Mouse (Mus musculus): ENCODE measurements at regions not wholly inside any gene's neighbourhood (a gene's known extent, or its start where the extent isn't known, plus 50 kb on each side); places are given as distances from the start of the nearest gene placed in this dataset.

DNA sequence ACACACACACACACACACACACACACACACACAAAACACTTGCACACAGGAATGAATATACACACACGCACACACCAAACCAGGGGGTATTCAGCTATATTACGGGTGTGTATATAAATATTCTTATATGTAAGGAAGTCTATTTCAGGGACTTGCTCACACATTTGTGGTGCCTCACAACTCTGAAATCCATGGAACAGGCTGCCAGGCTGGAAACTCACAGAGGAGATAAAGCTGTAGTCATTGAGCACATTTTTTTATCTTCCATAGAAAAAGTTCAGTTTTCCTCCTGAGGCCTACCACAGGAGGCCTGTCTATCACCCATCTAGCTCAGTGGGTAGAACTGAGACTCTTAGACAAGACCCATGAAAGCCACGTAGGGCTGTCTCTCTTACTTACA, 83.8 kb downstream of the Ier5 start:
- no peak for TF ChIP-seq CTCF (IDR thresholded peaks at IDR 0.05)
- Histone ChIP-seq H3K4me3 (no peak overlapping the region), H3K27ac (no peak overlapping the region)
- DNase-seq = no peak
- intact Hi-C loops (cut with DNase I) = no loop called here

DNA sequence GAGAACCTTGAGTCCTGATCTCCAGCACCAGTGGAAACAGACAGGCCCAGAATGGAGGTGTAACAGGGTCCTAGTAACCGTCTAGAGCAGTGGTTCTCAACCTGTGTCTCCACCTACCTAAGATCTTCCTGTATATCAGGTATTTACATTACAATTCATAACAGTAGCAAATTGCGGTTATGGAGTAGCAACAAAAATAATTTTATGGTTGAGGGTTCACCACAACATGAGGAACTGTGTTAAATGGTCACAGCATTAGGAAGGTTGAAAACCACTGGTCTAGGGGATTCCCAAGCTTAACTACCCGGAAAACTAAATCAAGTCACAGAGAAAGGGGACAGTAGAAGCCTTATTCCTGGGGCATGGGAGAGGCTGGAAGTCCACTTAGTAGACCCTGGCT, 84.5 kb downstream of the Ier5 start:
- intact Hi-C loops (cut with DNase I) = no loop called here
- H3K27ac ChIP-seq = no peak overlapping the region
- H3K4me3 ChIP-seq = no peak overlapping the region
- no peak for DNase-seq
- no peak for TF ChIP-seq CTCF (IDR thresholded peaks at IDR 0.05)

DNA sequence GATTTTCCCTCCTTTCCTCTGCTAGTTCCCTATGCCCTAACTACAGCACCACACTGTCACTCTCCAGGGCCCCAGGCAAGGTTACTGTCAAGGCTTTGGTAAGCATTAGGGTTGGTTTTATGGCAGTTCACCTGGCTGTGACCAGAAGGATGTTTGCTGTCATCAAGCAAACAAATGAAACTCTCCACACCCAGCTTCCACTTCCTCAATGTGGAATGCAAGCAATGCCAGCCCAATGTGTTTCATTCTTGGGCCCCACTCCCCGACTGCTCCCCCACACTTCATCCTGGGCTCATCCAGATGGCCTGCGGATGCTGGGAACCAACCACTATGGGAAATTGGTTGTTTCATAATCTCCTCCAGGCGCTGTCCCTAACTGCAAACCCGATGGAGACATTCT, 85.7 kb downstream of the Ier5 start:
- Histone ChIP-seq H3K27ac (no peak overlapping the region), H3K4me3 (no peak overlapping the region)
- no peak for DNase-seq
- intact Hi-C loops (cut with DNase I) = no loop called here
- no peak for TF ChIP-seq CTCF (IDR thresholded peaks at IDR 0.05)

DNA sequence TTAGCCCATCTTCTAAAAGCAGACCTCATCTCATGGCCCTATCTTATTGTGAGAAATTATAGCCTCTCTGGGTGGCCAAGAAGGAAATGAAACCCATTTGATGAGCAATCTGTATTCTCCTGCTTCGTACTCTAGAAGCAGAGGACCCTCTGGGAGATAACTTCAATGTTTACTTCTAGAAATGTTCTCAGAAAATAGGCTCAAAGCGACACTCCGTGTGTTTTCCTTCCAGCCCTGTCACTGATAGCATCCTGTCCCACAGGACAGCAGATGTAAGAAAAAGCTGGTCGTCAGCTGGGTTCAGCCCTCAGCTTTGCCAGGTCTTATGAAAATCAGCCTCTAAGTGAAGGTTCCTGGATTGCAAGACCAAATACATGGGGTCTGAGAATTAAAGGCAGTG, 86.1 kb downstream of the Ier5 start:
- H3K4me3 ChIP-seq = no peak overlapping the region
- TF ChIP-seq CTCF (IDR thresholded peaks at IDR 0.05) = no peak
- DNase-seq = no peak
- intact Hi-C loops (cut with DNase I) = no loop called here
- no peak overlapping the region for H3K27ac ChIP-seq

DNA sequence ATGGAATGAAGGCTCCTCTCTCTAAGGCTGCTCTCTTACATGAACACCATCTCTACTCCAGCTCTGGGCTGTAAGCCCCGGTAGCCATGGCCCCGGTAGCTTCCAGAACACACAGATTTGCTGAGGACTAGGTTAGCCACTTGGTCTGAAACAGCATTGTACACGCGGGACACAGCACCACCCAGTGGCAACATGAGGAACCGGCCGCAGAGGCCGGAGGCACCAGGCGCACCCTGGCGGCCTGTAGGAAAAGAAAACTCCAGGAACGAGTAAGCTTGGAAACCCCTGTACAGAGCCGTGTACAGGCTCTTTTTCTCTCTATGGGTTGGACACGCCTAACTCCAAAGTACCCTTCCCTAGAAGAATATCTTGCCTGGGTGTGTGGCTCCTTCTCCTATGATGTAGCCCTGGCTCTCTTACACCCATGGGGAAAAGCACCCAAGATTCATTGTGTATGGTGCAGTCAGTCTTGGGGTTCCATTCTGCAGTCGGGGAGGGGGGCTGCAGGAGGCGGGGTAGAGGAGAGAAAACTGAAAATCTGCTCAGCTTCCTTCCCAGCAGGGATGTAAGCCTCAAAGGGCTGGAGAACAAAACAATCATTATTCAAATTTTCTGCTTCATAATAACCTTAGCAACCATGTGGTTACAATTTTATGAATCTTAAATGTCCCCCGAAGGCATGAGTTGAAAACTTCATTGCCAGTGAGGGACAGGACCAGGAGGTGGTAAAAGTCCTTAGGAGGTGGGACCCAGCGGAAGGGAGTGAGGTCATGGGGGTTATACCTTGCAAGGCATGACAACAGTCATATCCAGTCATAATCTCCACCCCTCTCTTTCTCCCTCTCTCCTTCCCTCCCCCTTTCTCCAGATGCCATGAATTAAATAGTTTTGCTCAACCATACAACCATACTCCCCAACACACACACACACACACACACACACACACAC, 92.6 kb downstream of the Ier5 start:
- Histone ChIP-seq H3K4me3 (no peak overlapping the region), H3K27ac (no peak overlapping the region)
- intact Hi-C loops (cut with DNase I) = loop anchor here (1.0 to 2.0 kb wide), 2 partner anchors 46 to 221 kb away; no protein-coding TSS in a partner anchor
- no peak for TF ChIP-seq CTCF (IDR thresholded peaks at IDR 0.05)
- peak; percentile 87 for DNase-seq

DNA sequence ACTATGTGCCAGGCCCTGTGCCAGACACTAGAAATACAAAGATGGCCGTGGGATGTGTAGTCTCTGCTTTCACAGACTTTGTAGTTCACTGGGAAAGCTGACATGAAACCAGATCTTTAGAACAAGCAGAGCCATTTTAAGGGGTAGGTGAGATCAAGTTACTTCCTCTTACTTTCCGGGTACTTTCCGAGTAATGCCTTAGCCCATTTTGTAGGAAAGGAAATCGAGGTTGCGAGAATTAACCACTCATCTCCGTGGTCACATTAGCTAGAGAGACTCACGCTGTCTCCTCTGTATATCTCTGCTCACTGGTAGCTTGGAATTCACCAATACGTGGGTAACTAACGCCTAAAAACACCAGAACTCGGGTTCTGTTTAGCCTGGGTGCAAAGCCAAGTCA, 93.3 kb downstream of the Ier5 start:
- no peak for DNase-seq
- Histone ChIP-seq H3K27ac (no peak overlapping the region), H3K4me3 (no peak overlapping the region)
- no peak for TF ChIP-seq CTCF (IDR thresholded peaks at IDR 0.05)
- intact Hi-C loops (cut with DNase I) = loop anchor here (1.0 to 2.0 kb wide), 2 partner anchors 45 to 220 kb away; no protein-coding TSS in a partner anchor

DNA sequence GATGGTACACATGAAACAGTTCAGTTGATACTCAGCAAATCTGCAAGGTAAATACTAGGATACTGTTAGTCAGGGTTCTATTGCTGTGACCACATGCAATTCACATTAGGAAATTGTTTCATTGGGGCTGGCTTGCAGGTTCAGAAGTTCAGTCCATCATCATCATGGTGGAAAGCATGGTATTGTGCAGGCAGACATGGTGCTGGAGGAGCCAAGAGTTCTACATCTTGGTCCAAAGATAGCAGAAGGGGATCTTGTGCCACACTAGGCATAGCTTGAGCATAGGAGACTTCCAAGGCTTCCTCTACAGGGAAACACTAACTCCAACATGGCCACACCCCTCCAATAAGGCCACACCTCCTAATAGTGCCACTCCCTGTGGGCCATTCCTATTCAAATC, 99.1 kb downstream of the Ier5 start:
- Histone ChIP-seq H3K4me3 (no peak overlapping the region), H3K27ac (no peak overlapping the region)
- TF ChIP-seq CTCF (IDR thresholded peaks at IDR 0.05) = no peak
- intact Hi-C loops (cut with DNase I) = no loop called here
- DNase-seq = no peak

DNA sequence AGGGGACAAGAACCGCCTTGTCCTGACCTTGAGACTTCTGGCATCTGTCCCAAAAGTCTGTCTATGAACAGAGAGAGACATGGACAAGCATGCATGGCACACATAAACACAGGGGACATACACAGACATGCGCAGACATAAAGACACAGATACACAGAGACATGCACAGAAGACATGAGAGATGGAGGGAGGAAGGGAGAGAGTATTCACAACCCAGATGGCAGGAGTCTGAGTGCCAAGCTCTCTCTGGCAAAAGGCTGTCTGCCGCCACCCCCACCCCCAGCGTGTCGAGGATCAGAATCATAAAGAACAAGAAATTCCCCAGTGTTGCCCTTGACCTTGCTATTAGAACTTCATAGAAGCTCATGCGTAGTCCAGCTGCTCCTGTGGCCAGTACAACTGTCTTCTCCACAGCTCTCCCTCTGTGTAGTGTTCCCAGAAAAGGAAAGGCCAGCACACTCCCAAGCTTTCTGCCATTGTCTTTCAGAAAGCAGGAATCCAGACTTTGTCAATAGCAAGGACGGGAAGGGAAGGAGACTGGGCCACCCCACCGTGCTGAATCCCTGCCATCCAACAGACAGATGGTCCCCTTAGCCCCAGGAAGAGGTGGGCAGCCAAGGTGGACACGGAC, 99.8 kb downstream of the Ier5 start:
- intact Hi-C loops (cut with DNase I) = no loop called here
- no peak overlapping the region for H3K27ac ChIP-seq
- no peak for TF ChIP-seq CTCF (IDR thresholded peaks at IDR 0.05)
- DNase-seq = no peak
- H3K4me3 ChIP-seq = no peak overlapping the region

DNA sequence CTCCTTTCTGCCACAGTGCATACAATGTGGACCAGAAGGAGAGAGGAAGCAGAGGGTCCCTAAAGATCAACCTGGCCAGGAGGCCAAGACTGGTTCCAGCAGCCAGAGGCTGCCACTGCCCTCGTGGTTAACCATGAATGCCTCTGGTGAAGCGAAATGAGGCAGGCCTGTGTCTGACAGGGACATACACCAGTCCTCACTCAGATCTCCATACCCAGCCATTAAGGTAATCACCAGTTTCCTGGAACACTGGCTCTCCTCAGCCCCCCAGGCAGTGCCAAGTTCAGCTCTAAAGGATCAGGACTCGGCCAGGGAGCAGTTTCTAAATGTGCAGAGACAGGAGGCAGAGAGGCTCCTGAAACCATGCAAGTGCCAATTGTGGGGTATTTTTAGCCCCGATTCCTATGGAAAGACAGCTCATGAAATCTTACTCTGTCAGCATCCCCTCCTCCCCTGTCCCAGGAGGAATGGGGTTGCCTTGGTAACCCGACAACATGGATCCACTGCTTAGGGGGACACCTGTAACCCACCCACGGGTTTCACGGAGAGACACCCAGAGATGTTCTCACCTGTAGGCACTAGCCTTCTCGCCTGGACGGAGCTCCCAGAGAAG, 103.6 kb downstream of the Ier5 start:
- peak; percentile 38 for DNase-seq
- H3K27ac ChIP-seq = peak overlapping the region; percentile 66; the same call in 1 of the 2 replicates
- intact Hi-C loops (cut with DNase I) = no loop called here
- no peak overlapping the region for H3K4me3 ChIP-seq
- no peak for TF ChIP-seq CTCF (IDR thresholded peaks at IDR 0.05)

DNA sequence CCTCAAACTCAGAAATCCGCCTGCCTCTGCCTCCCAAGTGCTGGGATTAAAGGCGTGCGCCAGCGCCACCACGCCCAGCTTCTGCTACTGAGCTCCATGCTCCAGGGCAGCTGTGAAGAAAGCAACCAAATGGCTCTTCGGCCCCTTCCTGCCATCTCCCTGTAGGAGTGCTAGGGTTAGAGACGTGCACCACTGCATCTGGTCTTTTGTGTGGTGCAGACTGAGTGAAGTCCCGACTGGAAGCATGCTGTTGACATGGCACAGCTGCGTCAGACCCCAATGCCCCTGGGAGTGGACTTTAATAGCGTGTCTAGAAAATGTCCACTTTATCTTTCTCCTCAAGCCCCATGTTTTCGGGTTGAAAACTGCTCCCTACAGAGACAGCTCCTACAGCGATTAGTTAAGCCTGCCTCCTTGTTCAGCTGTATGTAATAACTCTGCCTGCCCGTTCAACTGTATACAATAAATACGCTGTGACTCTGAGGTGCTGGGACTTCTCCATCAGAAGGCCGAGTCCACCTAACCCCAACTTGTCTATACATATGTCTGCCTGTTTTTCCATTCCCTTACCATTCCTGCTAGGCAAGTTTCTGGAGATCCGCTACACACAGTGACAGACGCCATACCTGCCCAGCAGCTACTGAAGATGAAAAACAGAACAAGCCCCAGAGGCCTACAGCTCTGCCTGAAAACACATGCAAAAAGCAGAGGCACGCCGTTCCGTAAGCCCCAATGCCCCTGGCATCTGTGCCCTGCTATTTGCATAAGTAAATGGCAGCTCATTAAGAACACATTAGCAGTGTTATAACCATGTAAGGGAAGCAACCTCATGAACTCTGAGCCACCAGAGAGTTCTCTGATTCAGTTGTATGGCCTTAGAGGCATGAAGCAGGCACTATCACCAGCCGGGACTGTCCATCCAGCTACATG, 105.2 kb downstream of the Ier5 start:
- intact Hi-C loops (cut with DNase I) = no loop called here
- no peak for DNase-seq
- no peak for TF ChIP-seq CTCF (IDR thresholded peaks at IDR 0.05)
- no peak overlapping the region for H3K27ac ChIP-seq
- H3K4me3 ChIP-seq = no peak overlapping the region

DNA sequence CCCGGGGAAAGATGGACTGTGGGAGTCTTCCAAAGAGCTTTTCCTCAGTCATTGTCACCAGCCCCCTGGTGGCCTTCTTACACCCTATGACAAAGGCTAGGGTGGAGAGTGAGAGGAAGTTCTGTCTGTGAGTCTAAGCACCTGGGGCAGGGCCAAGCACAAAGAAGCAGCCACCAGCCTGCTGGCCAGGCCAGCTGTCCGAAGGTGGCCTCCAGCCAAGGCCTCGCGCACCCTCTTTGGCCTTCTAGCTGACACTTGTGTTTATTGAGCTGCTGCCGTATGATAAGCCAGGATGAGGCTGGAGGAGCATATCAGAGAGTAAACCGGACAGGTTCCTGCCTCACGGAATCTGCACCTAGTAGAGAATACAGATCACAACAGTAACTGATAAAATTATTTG, 99.0 kb upstream of the Cacna1e start:
- intact Hi-C loops (cut with DNase I) = no loop called here
- DNase-seq = peak; percentile 93
- Histone ChIP-seq H3K4me3 (peak overlapping the region; percentile 17), H3K27ac (peak overlapping the region; percentile 89)
- TF ChIP-seq CTCF (IDR thresholded peaks at IDR 0.05) = no peak

DNA sequence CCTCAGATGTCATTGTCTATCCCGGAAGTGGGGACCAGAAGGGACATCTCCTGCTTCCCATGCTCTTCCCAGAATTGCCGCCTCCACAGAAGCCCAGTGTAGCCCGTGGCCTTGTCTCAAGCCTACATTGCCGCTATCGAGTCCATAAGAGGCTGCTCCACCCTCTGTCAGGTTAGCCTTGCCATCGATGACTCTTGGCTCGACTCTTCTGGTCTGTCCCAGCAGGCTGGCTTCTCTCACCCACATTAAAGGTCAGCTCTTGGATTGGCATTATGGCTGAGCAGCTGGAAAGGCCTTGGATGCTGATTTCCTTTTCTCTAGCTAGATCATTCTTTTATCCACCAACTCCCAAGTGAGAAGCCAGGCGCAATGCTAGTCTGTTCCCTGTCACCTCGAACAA, 98.5 kb upstream of the Cacna1e start:
- no peak for TF ChIP-seq CTCF (IDR thresholded peaks at IDR 0.05)
- intact Hi-C loops (cut with DNase I) = no loop called here
- H3K4me3 ChIP-seq = peak overlapping the region; percentile 17
- H3K27ac ChIP-seq = peak overlapping the region; percentile 89
- DNase-seq = peak; percentile 90

Measured in gastrocnemius, adult 2 months (tissue).